Mouse (Mus musculus) ES-Bruce4 (cell line): ENCODE measurements at regions not wholly inside any gene's neighbourhood (a gene's known extent, or its start where the extent isn't known, plus 50 kb on each side); places are given as distances from the start of the nearest gene placed in this dataset.

Experiments
- CTCF ChIP-seq: IDR thresholded peaks from one replicate; pipeline ENCODE4 v1.8.1; 2011; ENCODE audit warnings: low read depth, low read length
- EP300 ChIP-seq: IDR thresholded peaks from 2 replicates; pipeline ENCODE4 v1.6.1; 2011; ENCODE audit warnings: low read depth, low read length; ENCODE audit not compliant: insufficient read depth

GRCm38 (mm10) chr3:134427633-134428032, 191.3 kb downstream of the Cxxc4 start:
- TF ChIP-seq EP300 (no peak), CTCF (no peak)
